Mouse (Mus musculus): ENCODE data around the gene Plbd2. TPM values are rescaled to one million over a fixed set of nuclear protein-coding genes. Genes with fewer than 3 reads are reported as not detected.

The Plbd2 gene
- polyA plus RNA-seq, 1 experiment = 23.2 TPM

- no peak for DNase-seq (ENCODE audit: low read depth)
- TF ChIP-seq POLR2A (IDR thresholded peaks at IDR 0.05; ENCODE audit: borderline replicate concordance, extremely low read depth, insufficient read depth, insufficient read length, poor library complexity, severe bottlenecking) (no peak), CTCF (IDR thresholded peaks at IDR 0.05; ENCODE audit: borderline replicate concordance, extremely low read depth, insufficient read depth, insufficient read length) (no peak)
Observed at GRCm38 (mm10) chr5:120471538-120471937, 31.9 kb downstream of the Plbd2 start.

- DNase-seq (ENCODE audit: low read depth) = no peak
- TF ChIP-seq CTCF (IDR thresholded peaks at IDR 0.05; ENCODE audit: borderline replicate concordance, extremely low read depth, insufficient read depth, insufficient read length) (no peak), POLR2A (IDR thresholded peaks at IDR 0.05; ENCODE audit: borderline replicate concordance, extremely low read depth, insufficient read depth, insufficient read length, poor library complexity, severe bottlenecking) (no peak)
Observed at GRCm38 (mm10) chr5:120468830-120469229, 34.6 kb downstream of the Plbd2 start.

- DNase-seq (ENCODE audit: low read depth) = no peak
- no peak for TF ChIP-seq CTCF (IDR thresholded peaks at IDR 0.05; ENCODE audit: borderline replicate concordance, extremely low read depth, insufficient read depth, insufficient read length)
- no peak for TF ChIP-seq POLR2A (IDR thresholded peaks at IDR 0.05; ENCODE audit: borderline replicate concordance, extremely low read depth, insufficient read depth, insufficient read length, poor library complexity, severe bottlenecking)
Observed at GRCm38 (mm10) chr5:120468336-120468735, 35.1 kb downstream of the Plbd2 start.

- TF ChIP-seq POLR2A (IDR thresholded peaks at IDR 0.05; ENCODE audit: borderline replicate concordance, extremely low read depth, insufficient read depth, insufficient read length, poor library complexity, severe bottlenecking) (no peak), CTCF (IDR thresholded peaks at IDR 0.05; ENCODE audit: borderline replicate concordance, extremely low read depth, insufficient read depth, insufficient read length) (no peak)
- no peak for DNase-seq (ENCODE audit: low read depth)
Observed at GRCm38 (mm10) chr5:120467026-120467425, 36.4 kb downstream of the Plbd2 start.

- peak; percentile 74 for DNase-seq (ENCODE audit: low read depth)
- no peak for TF ChIP-seq POLR2A (IDR thresholded peaks at IDR 0.05; ENCODE audit: borderline replicate concordance, extremely low read depth, insufficient read depth, insufficient read length, poor library complexity, severe bottlenecking)
- TF ChIP-seq CTCF (IDR thresholded peaks at IDR 0.05; ENCODE audit: borderline replicate concordance, extremely low read depth, insufficient read depth, insufficient read length) = no peak
Observed at GRCm38 (mm10) chr5:120465860-120466259, 37.6 kb downstream of the Plbd2 start.

- TF ChIP-seq CTCF (IDR thresholded peaks at IDR 0.05; ENCODE audit: borderline replicate concordance, extremely low read depth, insufficient read depth, insufficient read length) = peak; percentile 67
- TF ChIP-seq POLR2A (IDR thresholded peaks at IDR 0.05; ENCODE audit: borderline replicate concordance, extremely low read depth, insufficient read depth, insufficient read length, poor library complexity, severe bottlenecking) = no peak
- no peak for DNase-seq (ENCODE audit: low read depth)
Observed at GRCm38 (mm10) chr5:120465062-120465461, 38.4 kb downstream of the Plbd2 start.

GRCm38 (mm10) chr5:120464321-120464720, 39.1 kb downstream of the Plbd2 start:
- TF ChIP-seq POLR2A (IDR thresholded peaks at IDR 0.05; ENCODE audit: borderline replicate concordance, extremely low read depth, insufficient read depth, insufficient read length, poor library complexity, severe bottlenecking) = no peak
- TF ChIP-seq CTCF (IDR thresholded peaks at IDR 0.05; ENCODE audit: borderline replicate concordance, extremely low read depth, insufficient read depth, insufficient read length) = peak; percentile 59; the same call in 1 of the 2 replicates
- DNase-seq (ENCODE audit: low read depth) = no peak

GRCm38 (mm10) chr5:120461902-120462301, 41.5 kb downstream of the Plbd2 start:
- TF ChIP-seq POLR2A (IDR thresholded peaks at IDR 0.05; ENCODE audit: borderline replicate concordance, extremely low read depth, insufficient read depth, insufficient read length, poor library complexity, severe bottlenecking) = no peak
- TF ChIP-seq CTCF (IDR thresholded peaks at IDR 0.05; ENCODE audit: borderline replicate concordance, extremely low read depth, insufficient read depth, insufficient read length) = no peak
- no peak for DNase-seq (ENCODE audit: low read depth)

- DNase-seq (ENCODE audit: low read depth) = no peak
- TF ChIP-seq CTCF (IDR thresholded peaks at IDR 0.05; ENCODE audit: borderline replicate concordance, extremely low read depth, insufficient read depth, insufficient read length) = no peak
Observed at GRCm38 (mm10) chr5:120459133-120459532, 44.3 kb downstream of the Plbd2 start.

- TF ChIP-seq POLR2A (IDR thresholded peaks at IDR 0.05; ENCODE audit: borderline replicate concordance, extremely low read depth, insufficient read depth, insufficient read length, poor library complexity, severe bottlenecking) (no peak), CTCF (IDR thresholded peaks at IDR 0.05; ENCODE audit: borderline replicate concordance, extremely low read depth, insufficient read depth, insufficient read length) (peak; percentile 85)
- peak; percentile 90 for DNase-seq (ENCODE audit: low read depth)
Observed at GRCm38 (mm10) chr5:120457628-120458027, 45.8 kb downstream of the Plbd2 start.

- DNase-seq (ENCODE audit: low read depth) = no peak
- no peak for TF ChIP-seq CTCF (IDR thresholded peaks at IDR 0.05; ENCODE audit: borderline replicate concordance, extremely low read depth, insufficient read depth, insufficient read length)
- no peak for TF ChIP-seq POLR2A (IDR thresholded peaks at IDR 0.05; ENCODE audit: borderline replicate concordance, extremely low read depth, insufficient read depth, insufficient read length, poor library complexity, severe bottlenecking)
Observed at GRCm38 (mm10) chr5:120456841-120457554, 46.4 kb downstream of the Plbd2 start.

GRCm38 (mm10) chr5:120456253-120456652, 47.2 kb downstream of the Plbd2 start:
- no peak for DNase-seq (ENCODE audit: low read depth)

More at GRCm38 (mm10) chr5:120456253-120456652, 47.2 kb downstream of the Plbd2 start:
- no peak for TF ChIP-seq POLR2A (IDR thresholded peaks at IDR 0.05; ENCODE audit: borderline replicate concordance, extremely low read depth, insufficient read depth, insufficient read length, poor library complexity, severe bottlenecking)
- no peak for TF ChIP-seq CTCF (IDR thresholded peaks at IDR 0.05; ENCODE audit: borderline replicate concordance, extremely low read depth, insufficient read depth, insufficient read length)
